9 mouse cellular contexts compared by ENCODE assay signal in the genomic region with DNA sequence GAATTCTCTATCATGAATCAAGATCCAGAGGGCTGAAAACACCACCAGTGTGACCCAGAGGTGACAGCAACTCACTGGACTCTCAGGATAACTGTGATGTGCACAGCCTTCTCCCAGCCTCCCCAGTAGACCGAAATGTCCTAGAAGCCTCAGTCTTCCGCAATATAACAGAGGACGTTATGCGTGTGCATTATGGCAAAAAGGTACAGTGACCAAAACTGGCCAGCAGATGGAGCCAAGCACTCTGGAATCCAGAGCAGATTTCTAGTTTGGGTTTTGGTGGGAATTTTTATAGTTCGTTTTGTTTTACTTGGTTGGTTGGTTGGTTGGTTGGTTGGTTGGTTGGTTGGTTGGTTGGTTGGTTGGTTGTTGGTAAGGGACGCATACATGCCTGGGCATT. TPM values are rescaled to one million over a fixed set of nuclear protein-coding genes. Genes with fewer than 3 reads are reported as not detected.
DNase-seq lines count a peak whose midpoint lies in the region; ATAC-seq lines count a peak whose summit lies in the region.
"Had no signal": no experiment of that assay in that cellular context is flagged by ENCODE, and none has a peak within 500 bp of the region (broad histone marks: within the 10 kb centered on the region; RNA-seq: fewer than 3 reads in every experiment).

No protein-coding gene starts in this region.

- H3K36me3 ChIP-seq in forebrain, embryonic 11.5 days (ENCODE audit: control insufficient read depth, insufficient read depth, low read length) = no peaks in the 10 kb centered on the region
- peaks cover 14% of the 10 kb centered on the region for H3K36me3 ChIP-seq in forebrain, embryonic 12.5 days (replicated peaks)
- H3K36me3 ChIP-seq in midbrain, embryonic 11.5 days (ENCODE audit: control insufficient read depth, insufficient read depth, low read length) = no peaks in the 10 kb centered on the region
- peaks cover 13% of the 10 kb centered on the region for H3K36me3 ChIP-seq in midbrain, embryonic 13.5 days
- H3K36me3 ChIP-seq in splenic B cell, adult 2 months (ENCODE audit: control insufficient read depth, insufficient read depth, low read length, poor library complexity, severe bottlenecking) = no peaks in the 10 kb centered on the region

- no peak overlapping the region for H3K4me2 ChIP-seq in forebrain, embryonic 11.5 days (ENCODE audit: low read depth, low read length, severe bottlenecking)
- H3K4me2 ChIP-seq in forebrain, embryonic 12.5 days = no peak overlapping the region
- H3K4me2 ChIP-seq in midbrain, embryonic 11.5 days = no peak overlapping the region
- H3K4me2 ChIP-seq in midbrain, embryonic 13.5 days (replicated peaks) = no peak overlapping the region
- H3K4me2 ChIP-seq: neural tube, embryonic 13.5 days had no signal

- H3K4me3 ChIP-seq in forebrain, embryonic 11.5 days (ENCODE audit: low read depth, low read length) = no peak overlapping the region
- H3K4me3 ChIP-seq in forebrain, embryonic 12.5 days (replicated peaks) = no peak overlapping the region
- no peak overlapping the region for H3K4me3 ChIP-seq in midbrain, embryonic 11.5 days (ENCODE audit: low read depth, low read length)
- H3K4me3 ChIP-seq in midbrain, embryonic 13.5 days (replicated peaks) = no peak overlapping the region
- H3K4me3 ChIP-seq: neural tube, embryonic 13.5 days had no signal

- WGBS in forebrain, embryonic 11.5 days = 51% methylated on average over 6 of the region's 6 CpGs
- WGBS in forebrain, embryonic 12.5 days = 49% methylated on average over 6 of the region's 6 CpGs
- 57% methylated on average over 6 of the region's 6 CpGs for WGBS in midbrain, embryonic 11.5 days
- 50% methylated on average over 6 of the region's 6 CpGs for WGBS in midbrain, embryonic 13.5 days

- H3K4me1 ChIP-seq in forebrain, embryonic 11.5 days (replicated peaks; ENCODE audit: control insufficient read depth, insufficient read depth, low read length) = no peaks in the 10 kb centered on the region
- H3K4me1 ChIP-seq in forebrain, embryonic 12.5 days = peaks cover 6% of the 10 kb centered on the region; the same call in 1 of the 2 replicates
- no peaks in the 10 kb centered on the region; the same call in 1 of the 2 replicates for H3K4me1 ChIP-seq in midbrain, embryonic 11.5 days (ENCODE audit: control insufficient read depth, insufficient read depth, low read length)
- H3K4me1 ChIP-seq in midbrain, embryonic 13.5 days (replicated peaks) = peaks cover 8% of the 10 kb centered on the region

- ATAC-seq in forebrain, embryonic 11.5 days (replicated peaks; ENCODE audit: low FRiP score) = no peak
- ATAC-seq in forebrain, embryonic 12.5 days (ENCODE audit: low FRiP score) = no peak
- no peak for ATAC-seq in midbrain, embryonic 11.5 days (ENCODE audit: low FRiP score)
- ATAC-seq in midbrain, embryonic 13.5 days = no peak
- ATAC-seq in granulocyte monocyte progenitor cell, adult 5-6 weeks (replicated peaks; ENCODE audit: poor library complexity, severe bottlenecking) = peak; percentile 79

- H3K27ac ChIP-seq in forebrain, embryonic 11.5 days (ENCODE audit: low read depth, low read length) = no peak overlapping the region
- no peak overlapping the region for H3K27ac ChIP-seq in forebrain, embryonic 12.5 days
- H3K27ac ChIP-seq in midbrain, embryonic 11.5 days (ENCODE audit: low read depth, low read length) = no peak overlapping the region
- no peak overlapping the region for H3K27ac ChIP-seq in midbrain, embryonic 13.5 days
- H3K27ac ChIP-seq: neural tube, embryonic 13.5 days had no signal

- H3K9me3 ChIP-seq in forebrain, embryonic 11.5 days (ENCODE audit: control insufficient read depth, low read length) = no peaks in the 10 kb centered on the region
- 0 out of 2 replicates have a peak, but pooled peaks cover 4% of the 10 kb centered on the region for H3K9me3 ChIP-seq in forebrain, embryonic 12.5 days
- H3K9me3 ChIP-seq in midbrain, embryonic 11.5 days (ENCODE audit: control insufficient read depth, low read length) = no peaks in the 10 kb centered on the region
- H3K9me3 ChIP-seq in midbrain, embryonic 13.5 days = no peaks in the 10 kb centered on the region
- H3K9me3 ChIP-seq: neural tube, embryonic 13.5 days had no signal

- H3K27me3 ChIP-seq in forebrain, embryonic 11.5 days (ENCODE audit: control insufficient read depth, insufficient read depth, low read length) = no peaks in the 10 kb centered on the region
- 0 out of 2 replicates have a peak, but pooled peaks cover under 1% of the 10 kb centered on the region for H3K27me3 ChIP-seq in forebrain, embryonic 12.5 days
- no peaks in the 10 kb centered on the region for H3K27me3 ChIP-seq in midbrain, embryonic 11.5 days (ENCODE audit: control insufficient read depth, insufficient read depth, low read length)
- H3K27me3 ChIP-seq in midbrain, embryonic 13.5 days = no peaks in the 10 kb centered on the region
- H3K27me3 ChIP-seq in splenic B cell, adult 2 months (ENCODE audit: control insufficient read depth, insufficient read depth, low read length, poor library complexity, severe bottlenecking) = no peaks in the 10 kb centered on the region
- H3K27me3 ChIP-seq: neural tube, embryonic 13.5 days had no signal

- peak; percentile 69 for DNase-seq in forebrain, embryonic 11.5 days (ENCODE audit: low spot score)
- peak; percentile 96 for DNase-seq in midbrain, embryonic 11.5 days (ENCODE audit: low spot score, missing footprints)
- DNase-seq in adrenal gland, postnatal 36 days = peak; percentile 57 to 65
- peak; percentile 12 to 31 for DNase-seq in lung, adult 18-20 months
- peak; percentile 49 for DNase-seq in splenic B cell, adult 2 months (ENCODE audit: low read depth, low spot score)

- no peak overlapping the region for H3K9ac ChIP-seq in forebrain, embryonic 11.5 days (ENCODE audit: low read length)
- no peak overlapping the region for H3K9ac ChIP-seq in forebrain, embryonic 12.5 days
- no peak overlapping the region for H3K9ac ChIP-seq in midbrain, embryonic 11.5 days (ENCODE audit: low read length)
- H3K9ac ChIP-seq in midbrain, embryonic 13.5 days (replicated peaks) = no peak overlapping the region
- H3K9ac ChIP-seq: neural tube, embryonic 13.5 days had no signal

RNA-seq across cellular contexts. Expression of a gene that starts 43.3 kb away (rescaled TPM):
- polyA plus RNA-seq in forebrain, embryonic 11.5 days (2014; fragmentation: Nextera tagmentation; extraction: Ambion mirVana) = 50.8 and 54.5 TPM in 2 replicates
- 79.0 and 81.5 TPM in 2 replicates for polyA plus RNA-seq in forebrain, embryonic 12.5 days (2016; fragmentation: Nextera tagmentation; extraction: Ambion mirVana)
- 52.5 and 56.4 TPM in 2 replicates for polyA plus RNA-seq in midbrain, embryonic 11.5 days (2014; fragmentation: Nextera tagmentation; extraction: Ambion mirVana)
- 93.2 TPM in 2 replicates for polyA plus RNA-seq in midbrain, embryonic 13.5 days (2015; fragmentation: Nextera tagmentation; extraction: Ambion mirVana)
- 10 to 100 TPM; 56.8 to 72.0 TPM for total RNA-seq in adrenal gland, postnatal 36 days (2021)
- 35.4 and 46.4 TPM in 2 replicates for total RNA-seq in granulocyte monocyte progenitor cell, adult 5-6 weeks (2014; fragmentation: Nextera tagmentation)
- total RNA-seq in granulocyte monocyte progenitor cell, adult 5-6 weeks (2017) = 29.7 and 30.9 TPM in 2 replicates

RNA-seq across cellular contexts. Expression of a gene that starts 43.3 kb away (rescaled TPM):
- 54.9 and 56.6 TPM in 2 replicates for polyA plus RNA-seq in forebrain, embryonic 11.5 days (2014; fragmentation: Nextera tagmentation; extraction: Ambion mirVana)
- 51.6 and 58.1 TPM in 2 replicates for polyA plus RNA-seq in forebrain, embryonic 12.5 days (2016; fragmentation: Nextera tagmentation; extraction: Ambion mirVana)
- 61.9 and 66.0 TPM in 2 replicates for polyA plus RNA-seq in midbrain, embryonic 11.5 days (2014; fragmentation: Nextera tagmentation; extraction: Ambion mirVana)
- polyA plus RNA-seq in midbrain, embryonic 13.5 days (2015; fragmentation: Nextera tagmentation; extraction: Ambion mirVana) = 60.4 and 63.4 TPM in 2 replicates
- 10 to 100 TPM; 25.5 to 29.7 TPM for total RNA-seq in adrenal gland, postnatal 36 days (2021)
- total RNA-seq in granulocyte monocyte progenitor cell, adult 5-6 weeks (2014; fragmentation: Nextera tagmentation) = 26.6 and 26.8 TPM in 2 replicates
- 26.6 and 29.7 TPM in 2 replicates for total RNA-seq in granulocyte monocyte progenitor cell, adult 5-6 weeks (2017)

Comparison
In these comparisons a context has a peak if more than half of its experiments do, and no peak if none do; other contexts are left out.
1. DNase-seq: peak in every context shown above with its lines; median percentile 96 in midbrain, embryonic 11.5 days; 69 in forebrain, embryonic 11.5 days; 61 in adrenal gland, postnatal 36 days; 49 in splenic B cell, adult 2 months; 22 in lung, adult 18-20 months.